ENCODE assay signal across 8 mouse cellular contexts in genomic region chr3:121428230-121428629, GRCm38 (mm10). TPM values are rescaled to one million over a fixed set of nuclear protein-coding genes. Genes with fewer than 3 reads are reported as not detected.
DNase-seq lines count a peak whose midpoint lies in the region; ATAC-seq lines count a peak whose summit lies in the region.

No protein-coding gene starts in this region.

- H3K9me3 ChIP-seq in heart, embryonic 14.5 days (ENCODE audit: control insufficient read depth, low read length) = no peaks in the 10 kb centered on the region
- no peaks in the 10 kb centered on the region for H3K9me3 ChIP-seq in limb, embryonic 10.5 days (replicated peaks)
- no peaks in the 10 kb centered on the region for H3K9me3 ChIP-seq in neural tube, embryonic 15.5 days (replicated peaks)

- WGBS in heart, embryonic 14.5 days = 6% methylated on average over 8 of the region's 8 CpGs
- WGBS in limb, embryonic 10.5 days = 11% methylated on average over 8 of the region's 8 CpGs
- 8% methylated on average over 8 of the region's 8 CpGs for WGBS in neural tube, embryonic 15.5 days

- peaks cover 17 to 50% of the 10 kb centered on the region in 2 experiments for H3K4me1 ChIP-seq in heart, embryonic 14.5 days (ENCODE audit: control insufficient read depth in 2 of 2, insufficient read depth in 2 of 2, low read length in 2 of 2)
- H3K4me1 ChIP-seq in limb, embryonic 10.5 days = peaks cover 53% of the 10 kb centered on the region
- H3K4me1 ChIP-seq in neural tube, embryonic 15.5 days = peaks cover 47% of the 10 kb centered on the region

- peak; percentile 65 for DNase-seq in kidney, adult 11 months
- DNase-seq in kidney, postnatal 10 days = no peak
- peak; percentile 58 for DNase-seq in adipocyte (ENCODE audit: low spot score)
- DNase-seq in limb, embryonic 10.5 days (ENCODE audit: low spot score) = peak; percentile 47
- no peak for DNase-seq in layer of hippocampus, adult 18-20 months (ENCODE audit: low spot score in 2 of 2)

- H3K27ac ChIP-seq in heart, embryonic 14.5 days (replicated peaks in 1 of 2; ENCODE audit: control insufficient read depth in 1 of 2, insufficient read depth in 1 of 2, low read depth in 2 of 2, low read length in 2 of 2) = peak overlapping the region; percentile 98
- H3K27ac ChIP-seq in limb, embryonic 10.5 days = peak overlapping the region; percentile 99
- peak overlapping the region; percentile 97 for H3K27ac ChIP-seq in neural tube, embryonic 15.5 days (replicated peaks)

- no peaks in the 10 kb centered on the region for H3K36me3 ChIP-seq in heart, embryonic 14.5 days (ENCODE audit: control insufficient read depth, insufficient read depth, low read length)
- peaks cover 21% of the 10 kb centered on the region for H3K36me3 ChIP-seq in limb, embryonic 10.5 days
- H3K36me3 ChIP-seq in neural tube, embryonic 15.5 days = no peaks in the 10 kb centered on the region

- H3K4me3 ChIP-seq in heart, embryonic 14.5 days (ENCODE audit: control insufficient read depth in 1 of 2, insufficient read depth in 1 of 2, low read depth in 1 of 2, low read length in 2 of 2) = peak overlapping the region; percentile 82 to 86
- peak overlapping the region; percentile 88 for H3K4me3 ChIP-seq in limb, embryonic 10.5 days
- peak overlapping the region; percentile 93 for H3K4me3 ChIP-seq in neural tube, embryonic 15.5 days (replicated peaks)

- H3K27me3 ChIP-seq in heart, embryonic 14.5 days (ENCODE audit: control insufficient read depth, insufficient read depth, low read length) = no peaks in the 10 kb centered on the region
- H3K27me3 ChIP-seq in limb, embryonic 10.5 days (ENCODE audit: low read depth, poor library complexity, severe bottlenecking) = no peaks in the 10 kb centered on the region
- no peaks in the 10 kb centered on the region for H3K27me3 ChIP-seq in neural tube, embryonic 15.5 days (replicated peaks)

- peak overlapping the region; percentile 99 for H3K9ac ChIP-seq in heart, embryonic 14.5 days (ENCODE audit: low read length)
- peak overlapping the region; percentile 96 for H3K9ac ChIP-seq in neural tube, embryonic 15.5 days (replicated peaks)

- H3K4me2 ChIP-seq in heart, embryonic 14.5 days (ENCODE audit: low read length) = peak overlapping the region; percentile 86
- peak overlapping the region; percentile 92 for H3K4me2 ChIP-seq in neural tube, embryonic 15.5 days

- ATAC-seq in heart, embryonic 14.5 days (ENCODE audit: insufficient number of reproducible peaks, insufficient read depth, low FRiP score, low read depth) = no peak
- no peak for ATAC-seq in neural tube, embryonic 15.5 days (ENCODE audit: low FRiP score)
- ATAC-seq in megakaryocyte-erythroid progenitor cell, adult 5-6 weeks (replicated peaks; ENCODE audit: low FRiP score, low TSS enrichment, poor library complexity, severe bottlenecking) = no peak

RNA-seq across cellular contexts. Expression of gene Cnn3, which starts 1.9 kb away (rescaled TPM):
- 358 and 372 TPM in 2 replicates for polyA plus RNA-seq in heart, embryonic 14.5 days (2014; fragmentation: Nextera tagmentation; extraction: Ambion mirVana)
- polyA plus RNA-seq in limb, embryonic 10.5 days (2016; fragmentation: Nextera tagmentation; extraction: Ambion mirVana) = 697 and 777 TPM in 2 replicates
- 381 and 465 TPM in 2 replicates for polyA plus RNA-seq in neural tube, embryonic 15.5 days (2015; fragmentation: Nextera tagmentation; extraction: Ambion mirVana)
- 100 to 1,000 TPM; 107 to 110 TPM for total RNA-seq in layer of hippocampus, adult 18-20 months (2021)
- 29.9 and 35.0 TPM in 2 replicates for total RNA-seq in megakaryocyte-erythroid progenitor cell, adult 5-6 weeks (2014; fragmentation: Nextera tagmentation)
- total RNA-seq in megakaryocyte-erythroid progenitor cell, adult 5-6 weeks (2017) = 25.8 and 27.0 TPM in 2 replicates

Comparison
In these comparisons a context has a peak if more than half of its experiments do, and no peak if none do; other contexts are left out.
1. DNase-seq: peak in kidney, adult 11 months (single experiment), adipocyte (single experiment) and limb, embryonic 10.5 days (single experiment); none in kidney, postnatal 10 days (single experiment) and layer of hippocampus, adult 18-20 months (0 of 2).
2. Peak in every context shown above with its lines, with median percentiles within 50 percentile points of each other: H3K27ac ChIP-seq and H3K4me3 ChIP-seq.